Mouse (Mus musculus): ENCODE measurements around the gene Tk2.

The Tk2 gene

DNA sequence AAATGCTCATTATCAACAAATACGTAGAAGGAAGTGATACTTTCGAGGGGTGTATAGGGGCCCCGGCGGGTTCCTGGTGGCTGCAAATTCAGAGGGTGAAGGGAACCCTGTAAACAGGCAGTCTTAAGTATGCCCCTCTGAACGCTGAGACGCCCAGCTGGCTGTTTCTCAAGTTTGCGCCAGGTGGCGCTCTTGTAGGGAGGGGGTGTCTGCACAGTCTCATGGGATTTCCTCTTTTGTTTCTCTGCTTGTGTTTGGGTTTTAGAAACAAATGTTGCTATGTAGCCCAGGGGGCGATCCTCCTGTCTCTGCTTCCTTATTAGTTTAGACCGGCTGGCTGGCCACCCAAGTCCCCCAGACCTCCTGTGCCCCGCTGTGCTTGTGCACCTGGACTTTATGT is 29.3 kb downstream of the Tk2 start:
- DNase-seq, result peak; percentile 88

DNA sequence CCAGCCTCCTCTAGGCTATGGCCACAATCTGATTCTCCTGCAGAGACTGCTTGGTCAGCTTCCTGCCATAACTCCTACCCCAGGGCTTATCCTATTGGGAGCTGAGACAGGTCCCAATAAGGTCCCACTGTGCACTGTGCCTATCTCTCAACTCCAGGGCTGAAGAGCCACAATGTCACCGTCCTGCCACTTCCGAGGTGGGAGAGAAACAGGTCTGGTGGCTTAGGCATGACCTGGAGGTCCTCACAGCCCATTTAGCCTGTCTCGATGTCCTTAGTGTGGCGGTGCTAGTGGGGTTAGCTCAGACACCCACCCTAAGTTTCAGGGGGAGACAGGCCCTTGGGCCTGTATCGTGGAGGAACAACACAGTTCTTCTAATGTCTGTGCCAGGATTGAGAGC is 30.8 kb downstream of the Tk2 start:
- no peak for DNase-seq

DNA sequence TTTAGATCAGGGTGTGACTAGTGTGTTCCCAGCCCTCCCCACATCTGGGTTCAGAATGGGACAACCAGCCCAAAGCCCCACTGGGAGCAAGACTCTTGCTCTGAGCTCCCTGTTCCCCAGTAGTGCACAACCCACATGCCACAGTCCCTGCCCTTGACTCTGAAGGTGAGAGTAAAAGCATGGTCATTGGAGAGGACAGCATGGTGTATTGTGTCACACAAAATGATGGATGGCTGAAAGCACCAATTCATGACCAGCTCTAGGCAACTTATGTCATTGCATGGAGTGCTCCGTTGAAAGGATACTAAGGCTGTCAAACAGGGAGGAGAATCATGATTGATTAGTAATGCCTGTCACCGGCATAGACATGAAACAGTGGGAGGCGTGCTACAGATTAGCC is 43.1 kb downstream of the Tk2 start:
- DNase-seq, result no peak

GRCm38 (mm10) chr8:104202320-104202719 is 46.0 kb downstream of the Tk2 start:
- DNase-seq, result no peak

DNA sequence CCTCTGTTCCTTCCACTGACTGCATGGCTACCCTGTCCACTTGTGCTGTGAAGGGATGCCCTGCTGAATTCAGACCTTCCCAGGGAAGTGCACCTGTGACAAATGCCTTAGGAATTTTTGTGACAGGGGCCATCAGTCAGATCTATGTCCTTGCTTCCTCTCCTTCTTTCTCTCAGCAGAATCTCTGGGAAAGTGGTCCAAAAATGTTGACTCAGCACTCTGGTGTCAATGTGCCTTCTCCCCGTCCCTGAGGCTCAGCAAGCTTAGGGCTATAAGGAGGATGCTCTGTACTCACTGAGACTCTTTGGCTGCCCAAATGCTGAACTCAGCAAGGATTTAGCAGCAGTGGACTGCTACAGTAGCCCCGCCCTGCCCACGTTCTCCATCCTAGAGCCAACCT is 46.7 kb downstream of the Tk2 start:
- DNase-seq, result no peak

- DNase-seq, result no peak
Measured at GRCm38 (mm10) chr8:104199802-104200201, 48.6 kb downstream of the Tk2 start.

- peak; percentile 65 for DNase-seq
Measured at GRCm38 (mm10) chr8:104191496-104191895, 56.9 kb downstream of the Tk2 start.

DNA sequence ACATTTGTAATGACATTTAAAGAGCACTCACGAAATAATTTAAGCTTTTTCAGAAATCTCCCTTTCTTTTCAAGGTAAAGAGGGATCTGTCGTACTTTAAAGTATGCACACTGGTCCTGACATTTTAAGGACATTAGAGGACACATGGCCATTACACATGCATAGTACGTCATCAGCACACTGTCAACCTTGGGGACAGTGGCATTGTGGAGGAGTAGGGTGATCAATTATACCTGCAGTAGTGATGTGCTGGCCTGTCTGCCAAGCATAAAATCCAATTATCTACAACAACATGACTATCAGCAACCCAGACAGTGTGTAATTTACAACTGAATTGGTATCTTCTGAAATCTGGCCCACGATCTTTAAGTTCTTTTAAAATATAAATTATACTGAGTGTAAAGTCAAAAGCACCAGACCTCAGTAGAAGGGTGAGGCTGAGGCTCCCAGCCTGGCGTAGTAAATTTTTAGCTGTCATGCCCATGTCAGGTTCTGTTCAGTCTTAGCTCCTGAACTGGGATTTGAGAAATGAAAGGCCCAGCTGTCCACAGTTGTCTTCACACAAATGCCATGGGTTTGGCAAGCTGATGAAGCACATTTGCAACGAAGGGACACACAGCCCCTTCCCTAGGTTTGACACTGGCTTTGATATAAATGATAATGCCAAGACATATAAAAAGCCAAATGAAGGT is 57.4 kb downstream of the Tk2 start:
- no peak for DNase-seq

DNA sequence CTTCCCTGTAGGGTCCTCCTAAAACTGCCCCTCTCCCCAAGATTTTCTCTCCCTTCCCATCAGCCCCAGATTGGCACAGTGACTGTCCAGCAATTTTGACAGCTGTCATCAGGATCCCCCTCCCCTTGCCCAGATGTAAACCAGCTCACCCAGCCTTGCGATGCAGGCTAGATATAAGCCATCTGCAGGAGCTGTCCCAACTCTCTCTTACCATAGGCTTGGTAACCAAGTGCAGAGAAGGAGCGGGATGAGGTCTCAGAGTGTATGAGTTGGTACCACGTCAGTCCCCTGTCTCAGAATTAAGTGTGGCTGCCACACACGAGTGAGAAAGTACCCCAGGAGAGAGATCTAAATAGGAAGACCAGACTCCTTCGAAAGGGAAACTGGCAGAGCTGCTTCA is 59.9 kb downstream of the Tk2 start:
- no peak for DNase-seq

DNA sequence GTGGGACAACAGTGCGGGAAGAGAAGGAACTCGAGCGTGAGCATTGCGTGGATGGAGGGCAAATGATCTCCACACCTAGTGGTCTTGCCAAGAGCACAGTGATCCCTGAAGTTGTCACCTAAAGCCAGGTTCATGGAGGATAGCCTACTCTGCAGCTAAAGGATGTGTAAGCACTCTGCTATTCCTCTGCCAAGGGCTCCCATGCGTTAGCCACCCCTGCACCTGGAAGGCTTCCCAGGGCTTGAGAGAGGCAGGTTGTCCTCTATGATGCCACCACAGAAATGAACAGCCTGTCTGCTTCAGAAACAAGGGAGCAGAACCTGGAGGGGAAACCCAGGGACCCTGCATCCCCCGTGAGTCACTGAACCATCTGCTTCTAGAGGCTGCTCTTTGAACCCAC is 60.7 kb downstream of the Tk2 start:
- DNase-seq, result no peak

DNA sequence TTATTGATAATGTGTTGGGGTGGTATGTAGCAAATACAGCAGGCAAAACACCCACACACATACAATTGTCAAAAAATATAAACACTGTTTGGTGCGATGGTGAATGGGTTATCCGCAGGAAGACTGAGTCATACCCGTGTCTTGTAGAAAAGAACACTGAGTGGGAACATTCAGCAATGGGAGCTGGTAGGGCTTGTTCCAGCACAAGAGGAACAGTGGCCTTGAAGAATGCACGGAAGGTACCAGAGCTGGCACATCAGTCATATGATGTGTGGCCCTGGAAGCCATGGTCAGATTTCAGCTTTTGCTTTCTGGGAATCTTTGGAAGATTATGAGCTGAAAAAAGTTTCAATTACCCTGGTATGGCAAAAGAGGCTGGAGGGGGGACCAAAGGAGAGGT is 61.5 kb downstream of the Tk2 start:
- DNase-seq, result no peak

DNA sequence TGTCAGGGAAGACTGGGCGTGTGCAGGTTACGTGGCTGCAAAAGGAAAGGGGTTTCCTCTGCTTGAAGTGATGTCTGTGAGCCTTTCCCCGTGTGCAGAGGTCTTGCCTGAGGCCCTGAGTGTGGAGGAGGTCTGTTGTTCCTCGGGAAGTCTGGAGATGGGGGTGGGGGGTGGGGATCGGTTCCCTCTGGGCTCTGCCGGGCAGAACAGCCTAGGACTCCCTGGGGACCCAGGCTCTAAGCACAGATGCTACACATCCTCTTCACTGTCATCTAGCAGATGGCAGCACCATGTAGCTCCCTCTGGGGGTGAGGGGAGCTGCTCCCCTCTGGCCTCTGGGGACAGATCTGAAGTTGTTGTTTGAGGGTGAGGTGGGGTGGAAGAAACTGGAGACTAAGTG is 63.5 kb downstream of the Tk2 start:
- no peak for DNase-seq

- no peak for DNase-seq
Measured at GRCm38 (mm10) chr8:104177054-104177453, 71.3 kb downstream of the Tk2 start.

Measured in thymus, postnatal 4 days (tissue).